Mouse (Mus musculus) left cerebral cortex, postnatal 4 days (tissue): ENCODE measurements around the gene Pgf. TPM values are rescaled to one million over a fixed set of nuclear protein-coding genes. Genes with fewer than 3 reads are reported as not detected.

Source experiments
- DNase-seq: peaks from one replicate; pipeline ENCODE4 v3.0.0-alpha.2; 2022
- intact Hi-C: fragments of 180-260 bp; cut with DNase I; formaldehyde crosslinking; loops from one replicate; pipeline ENCODE4 v1.15.1; 2025
- total RNA-seq, 2 experiments: library from RNA; stranded (reverse); gene quantifications; 2 replicates each; pipeline ENCODE4 v1.2.3; 2021

Gene Pgf
- total RNA-seq, 2 experiments from 2014 or later = 5.1 to 6.4 TPM

- no peak for DNase-seq
- intact Hi-C loops = no loop called here
These were observed 48.1 kb downstream of the Pgf start for GRCm38 (mm10) chr12:85129426-85129978.

DNA sequence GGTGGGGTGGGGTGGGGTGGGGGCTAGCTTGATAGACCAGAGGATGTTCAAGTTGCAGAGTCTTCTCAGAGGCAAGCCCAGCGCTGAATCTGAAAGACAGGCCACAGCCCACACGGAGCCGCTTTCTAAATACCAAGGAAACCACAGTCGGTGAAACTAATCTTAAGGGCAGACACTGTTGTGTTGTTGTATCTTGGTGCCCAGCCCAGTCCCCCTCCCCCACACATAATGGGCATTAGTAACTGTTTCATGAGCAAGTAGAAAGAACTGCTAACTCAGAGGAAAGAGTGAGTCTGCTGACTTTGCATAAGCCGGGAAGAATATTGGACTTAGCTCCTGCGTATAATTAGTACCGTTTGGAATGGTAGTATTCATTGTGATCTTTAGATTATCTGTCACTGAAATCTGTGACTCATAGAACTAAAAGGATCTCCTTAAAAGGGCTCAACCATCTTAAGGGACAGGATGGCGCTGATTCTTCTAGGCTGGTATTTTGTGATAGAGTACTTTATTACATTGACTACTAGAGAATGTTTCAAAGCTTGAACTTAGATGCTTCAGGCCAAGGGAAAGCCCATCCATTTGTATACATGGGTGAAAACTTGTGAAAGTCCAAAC is 50.5 kb downstream of the Pgf start:
- no peak for DNase-seq
- intact Hi-C loops = no loop called here

GRCm38 (mm10) chr12:85124751-85125150 is 52.8 kb downstream of the Pgf start:
- intact Hi-C loops = no loop called here
- no peak for DNase-seq

DNA sequence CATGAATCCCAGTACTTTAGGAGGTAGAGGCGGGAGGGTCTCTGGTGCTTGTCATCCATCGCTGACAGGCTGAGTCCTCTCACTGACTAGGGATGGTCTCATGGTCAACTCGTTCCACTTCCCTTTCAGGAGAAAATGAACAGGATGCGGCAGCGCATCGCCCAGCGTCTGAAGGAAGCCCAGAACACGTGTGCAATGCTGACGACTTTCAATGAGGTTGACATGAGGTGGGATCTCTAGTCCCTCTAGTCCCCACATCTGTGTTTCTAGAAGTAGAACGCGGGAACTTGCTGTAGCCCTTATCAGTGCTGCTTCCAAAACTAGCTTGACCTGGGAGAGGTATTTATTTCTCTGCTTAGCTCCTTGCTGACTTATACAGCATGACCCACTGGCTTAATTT is 53.9 kb downstream of the Pgf start:
- DNase-seq = no peak
- intact Hi-C loops = no loop called here

DNA sequence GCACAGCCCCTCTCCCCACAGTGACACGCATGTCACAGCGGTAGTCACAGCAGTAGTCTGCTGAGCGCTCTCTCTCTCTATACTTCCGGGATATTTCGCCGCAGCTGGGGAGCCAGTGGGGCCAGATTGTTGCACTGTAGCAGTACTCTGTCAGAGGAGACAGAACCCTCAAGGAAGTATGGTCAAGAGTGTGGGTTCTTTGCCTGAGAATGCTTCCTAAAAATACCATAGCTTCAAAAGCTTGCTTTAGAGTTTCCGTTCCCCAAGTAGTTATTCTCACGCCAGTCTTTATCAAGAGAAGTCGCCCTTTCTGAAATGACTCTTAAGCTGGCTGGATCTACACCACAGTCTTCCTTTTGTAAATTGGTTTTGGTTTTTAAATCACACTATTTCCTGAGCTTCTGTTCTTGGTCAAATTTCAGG is 54.5 kb downstream of the Pgf start:
- DNase-seq = no peak
- intact Hi-C loops = no loop called here

GRCm38 (mm10) chr12:85121806-85122459 is 55.7 kb downstream of the Pgf start:
- no peak for DNase-seq
- intact Hi-C loops = no loop called here

Other genes starting within 250 kb of the Pgf start
- gene Fcf1, start 206.9 kb downstream of the Pgf start, total RNA-seq = 10 to 100 TPM; 41.0 to 47.8 TPM
- gene Arel1, start 206.9 kb downstream of the Pgf start, total RNA-seq = 10 to 100 TPM; 90.9 to 91.7 TPM
- 100 to 1,000 TPM; 143 to 145 TPM for gene Ylpm1, start 181.5 kb downstream of the Pgf start, total RNA-seq
- 1 to 10 TPM in 1 of 2 experiments, under 1 TPM in 1; 0.64 to 1.5 TPM for gene Prox2, start 67.0 kb downstream of the Pgf start, total RNA-seq
- 100 to 1,000 TPM; 157 to 166 TPM for gene Dlst, start 67.0 kb downstream of the Pgf start, total RNA-seq
- gene Rps6kl1, start 26.5 kb downstream of the Pgf start, total RNA-seq = 10 to 100 TPM; 41.2 to 44.1 TPM
- gene Eif2b2, start 41.7 kb upstream of the Pgf start, total RNA-seq = 10 to 100 TPM; 63.5 to 67.2 TPM
- 10 to 100 TPM; 14.4 to 14.6 TPM for gene Mlh3, start 92.8 kb upstream of the Pgf start, total RNA-seq
- gene Acyp1, start 110.6 kb upstream of the Pgf start, total RNA-seq = 10 to 100 TPM; 15.3 to 15.8 TPM
- gene Zc2hc1c, start 110.8 kb upstream of the Pgf start, total RNA-seq = under 1 TPM; 0.52 to 0.58 TPM
- gene Nek9, start 161.6 kb upstream of the Pgf start, total RNA-seq = 10 to 100 TPM; 28.9 to 32.0 TPM
- 100 to 1,000 TPM; 153 to 164 TPM for gene Tmed10, start 197.1 kb upstream of the Pgf start, total RNA-seq